Mouse (Mus musculus) intestine, embryonic 14.5 days (tissue): ENCODE results near the gene Uap1. TPM values are rescaled to one million over a fixed set of nuclear protein-coding genes. Genes with fewer than 3 reads are reported as not detected.

Experiments
- ATAC-seq: fragments of 200-750 bp; cut with Nextera tagmentation; replicated peaks from 2 replicates; pipeline ENCODE4 v1.8.0; 2017; ENCODE audit warnings: low read depth, moderate number of reproducible peaks, moderate TSS enrichment, moderate library complexity; ENCODE audit not compliant: low FRiP score, low TSS enrichment
- DNase-seq: peaks from one replicate; pipeline ENCODE4 v3.0.0-alpha.2; 2018; ENCODE audit warnings: low spot score
- H3K27ac ChIP-seq: fragments of 300-500 bp; sonication (generic); 2 replicates; pipeline ENCODE4 v1.5.1; 2014; ENCODE audit warnings: low read depth, mild to moderate bottlenecking, control low read depth
- H3K27me3 ChIP-seq: fragments of 300-500 bp; sonication (generic); replicated peaks from 2 replicates; pipeline ENCODE4 v1.6.1; 2014; ENCODE audit warnings: low read length, control low read depth; ENCODE audit not compliant: control insufficient read depth, insufficient read depth
- H3K36me3 ChIP-seq: fragments of 300-500 bp; sonication (generic); 2 replicates; pipeline ENCODE4 v1.6.1; 2014; ENCODE audit warnings: low read length, control low read depth; ENCODE audit not compliant: control insufficient read depth, insufficient read depth
- H3K4me1 ChIP-seq: fragments of 300-500 bp; sonication (generic); replicated peaks from 2 replicates; pipeline ENCODE4 v1.6.1; 2014; ENCODE audit warnings: low read length, control low read depth, mixed read lengths; ENCODE audit not compliant: control insufficient read depth, insufficient read depth
- H3K4me2 ChIP-seq: fragments of 300-500 bp; sonication (generic); 2 replicates; pipeline ENCODE4 v1.6.1; 2014; ENCODE audit warnings: low read length
- H3K4me3 ChIP-seq: fragments of 300-500 bp; sonication (generic); 2 replicates; pipeline ENCODE4 v1.5.1; 2014; ENCODE audit warnings: low read depth, low read length, control low read depth, mixed read lengths
- H3K9ac ChIP-seq: fragments of 300-500 bp; sonication (generic); 2 replicates; pipeline ENCODE4 v1.6.1; 2014; ENCODE audit warnings: mild to moderate bottlenecking, low read length
- H3K9me3 ChIP-seq: fragments of 300-500 bp; sonication (generic); 2 replicates; pipeline ENCODE4 v1.6.1; 2016; ENCODE audit warnings: low read length, control low read depth; ENCODE audit not compliant: control insufficient read depth
- WGBS: fragments of 180-500 bp; shearing (Covaris S2); extraction: QIAGEN DNeasy Blood & Tissue Kit; methylation state at CpG from one replicate; pipeline ENCODE4 v1.1.7; 2014; 5-methylcytosine and 5-hydroxymethylcytosine counted together
- polyA plus RNA-seq: library from polyadenylated mRNA; unstranded; fragments of >200 nt; fragmentation: Nextera tagmentation; extraction: Ambion mirVana; gene quantifications from 2 replicates; pipeline ENCODE4 v1.2.1, GENCODE M21; 2014

The Uap1 gene
- polyA plus RNA-seq, 1 experiment from 2014 or later = 49.0 TPM

- Histone ChIP-seq H3K36me3 (peaks cover 32% of the 10 kb centered on the region), H3K27me3 (no peaks in the 10 kb centered on the region), H3K4me3 (no peak overlapping the region), H3K4me2 (no peak overlapping the region), H3K9ac (no peak overlapping the region), H3K9me3 (no peaks in the 10 kb centered on the region), H3K4me1 (no peaks in the 10 kb centered on the region), H3K27ac (no peak overlapping the region)
- DNase-seq (no peak), ATAC-seq (no peak)
- 75% methylated on average over 3 of the region's 3 CpGs for WGBS
Measured at GRCm38 (mm10) chr1:170160397-170160938, 14.3 kb downstream of the Uap1 start.

DNA sequence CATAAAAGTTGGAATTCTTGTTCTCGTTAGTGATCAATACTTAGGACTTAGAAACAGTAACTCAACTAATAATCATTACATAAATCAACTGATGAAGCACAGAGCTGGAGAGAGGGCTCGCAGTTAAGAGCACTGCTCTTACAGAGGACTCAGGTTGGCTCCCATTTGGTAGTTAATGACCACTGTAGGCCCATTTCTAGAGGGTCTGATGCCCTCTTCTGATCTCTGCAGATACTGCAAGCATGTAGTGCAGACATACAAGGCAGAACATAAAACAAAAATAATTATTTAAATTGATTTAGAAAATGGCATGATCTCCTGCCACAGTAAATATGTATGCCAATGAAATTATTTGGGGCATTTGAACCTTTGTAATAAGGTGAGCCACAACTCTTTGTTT is 15.1 kb downstream of the Uap1 start:
- ATAC-seq (no peak), DNase-seq (no peak)
- no peak overlapping the region for H3K4me2 ChIP-seq
- H3K27ac ChIP-seq = no peak overlapping the region
- no peaks in the 10 kb centered on the region for H3K4me1 ChIP-seq
- H3K9ac ChIP-seq = no peak overlapping the region
- no peak overlapping the region for H3K4me3 ChIP-seq
- no peaks in the 10 kb centered on the region for H3K27me3 ChIP-seq
- WGBS = 87% methylated on average over 2 of the region's 2 CpGs
- H3K36me3 ChIP-seq = peaks cover 25% of the 10 kb centered on the region
- no peaks in the 10 kb centered on the region for H3K9me3 ChIP-seq

DNA sequence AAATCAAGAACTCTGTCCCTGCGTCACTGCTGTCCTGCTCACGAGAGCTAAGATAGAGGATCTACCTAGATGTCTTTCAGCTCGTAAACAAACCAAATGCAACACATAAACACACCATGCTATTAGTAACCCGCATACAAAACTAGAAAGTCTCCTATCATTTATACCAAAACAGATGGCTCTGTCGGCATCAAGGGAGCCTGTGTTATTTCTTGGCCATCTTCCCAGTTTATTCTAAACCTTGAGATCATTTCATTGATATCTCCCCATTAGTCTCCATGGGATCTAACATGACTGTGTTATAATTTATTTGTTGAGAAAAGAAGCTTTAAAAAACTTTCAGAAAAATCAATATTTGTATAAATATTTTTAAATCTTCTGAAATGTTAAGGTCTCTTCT is 19.0 kb downstream of the Uap1 start:
- Histone ChIP-seq H3K9ac (no peak overlapping the region), H3K27ac (no peak overlapping the region), H3K9me3 (no peaks in the 10 kb centered on the region), H3K4me2 (no peak overlapping the region), H3K4me3 (no peak overlapping the region), H3K4me1 (no peaks in the 10 kb centered on the region), H3K27me3 (no peaks in the 10 kb centered on the region), H3K36me3 (peaks cover 22% of the 10 kb centered on the region)
- no peak for ATAC-seq
- 51% methylated on average over 5 of the region's 5 CpGs for WGBS
- no peak for DNase-seq

DNA sequence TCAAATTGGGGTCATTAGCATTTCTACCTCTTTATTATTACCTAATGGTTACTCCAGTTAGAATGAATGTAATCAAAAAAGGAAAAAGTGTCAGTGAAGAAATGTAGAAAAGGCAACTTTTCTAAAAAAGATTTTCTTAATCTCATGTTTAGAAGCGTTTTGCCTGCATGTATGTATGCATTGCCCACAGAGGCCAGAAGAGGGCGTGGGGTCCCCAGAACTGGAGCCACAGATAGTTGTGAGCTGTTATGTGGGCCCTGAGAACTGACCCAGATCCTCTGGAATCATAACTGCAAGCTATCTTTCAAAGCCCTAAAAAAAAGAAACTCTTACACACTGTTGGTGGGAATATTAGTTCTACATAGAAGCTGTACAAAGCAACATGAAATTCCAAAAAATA is 19.5 kb downstream of the Uap1 start:
- DNase-seq (no peak), ATAC-seq (no peak)
- no peak overlapping the region for H3K27ac ChIP-seq
- 65% methylated on average over 2 of the region's 2 CpGs for WGBS
- H3K4me2 ChIP-seq = no peak overlapping the region
- no peak overlapping the region for H3K9ac ChIP-seq
- H3K4me1 ChIP-seq = no peaks in the 10 kb centered on the region
- no peaks in the 10 kb centered on the region for H3K9me3 ChIP-seq
- no peak overlapping the region for H3K4me3 ChIP-seq
- no peaks in the 10 kb centered on the region for H3K27me3 ChIP-seq
- H3K36me3 ChIP-seq = peaks cover 23% of the 10 kb centered on the region

DNA sequence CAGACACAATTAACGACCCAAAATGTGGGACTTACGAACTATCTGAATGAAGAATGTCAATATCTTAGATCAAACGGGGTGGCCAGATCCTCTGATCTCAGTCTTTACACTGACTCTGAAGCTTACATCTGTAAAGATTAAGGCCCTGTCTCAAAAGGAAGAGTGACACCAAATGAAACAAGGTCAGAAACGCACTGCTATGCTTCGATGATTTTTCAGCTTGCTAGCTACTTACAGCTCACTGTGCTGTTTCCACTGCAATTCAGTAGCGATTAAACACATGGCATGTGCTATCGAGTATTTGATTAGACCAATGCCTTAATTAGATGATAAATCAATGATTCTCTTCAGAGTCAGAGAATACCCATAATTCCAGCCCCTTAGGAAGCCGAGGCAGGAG is 20.8 kb downstream of the Uap1 start:
- Histone ChIP-seq H3K9me3 (no peaks in the 10 kb centered on the region), H3K9ac (no peak overlapping the region), H3K27me3 (no peaks in the 10 kb centered on the region), H3K4me1 (no peaks in the 10 kb centered on the region), H3K36me3 (peaks cover 36% of the 10 kb centered on the region), H3K4me3 (no peak overlapping the region), H3K27ac (no peak overlapping the region), H3K4me2 (no peak overlapping the region)
- WGBS = 91% methylated on average over 8 of the region's 8 CpGs
- ATAC-seq = no peak
- no peak for DNase-seq

DNA sequence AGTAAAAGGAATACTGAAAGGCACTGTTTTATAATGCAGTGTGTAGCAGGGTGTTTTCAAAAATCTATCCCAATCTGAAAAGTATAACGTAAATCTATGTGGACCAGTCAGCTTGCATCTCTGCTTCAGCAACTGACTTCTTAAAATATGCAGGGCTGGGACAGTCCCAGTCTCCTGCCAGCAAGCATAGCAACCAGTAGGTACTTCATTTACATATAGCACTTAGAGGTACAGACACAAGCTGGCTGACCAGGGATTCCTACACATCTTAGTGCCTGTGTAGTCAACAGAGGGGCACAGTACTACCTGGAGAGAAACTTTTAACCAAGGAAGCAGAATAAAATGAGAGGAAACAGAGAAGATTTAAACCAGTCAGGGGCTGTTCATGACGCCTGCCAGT is 22.2 kb downstream of the Uap1 start:
- no peaks in the 10 kb centered on the region for H3K4me1 ChIP-seq
- H3K27ac ChIP-seq = no peak overlapping the region
- no peak overlapping the region for H3K4me3 ChIP-seq
- no peaks in the 10 kb centered on the region for H3K9me3 ChIP-seq
- WGBS = 94% methylated on average over 2 of the region's 2 CpGs
- ATAC-seq (no peak), DNase-seq (no peak)
- H3K4me2 ChIP-seq = no peak overlapping the region
- no peak overlapping the region for H3K9ac ChIP-seq
- peaks cover 33% of the 10 kb centered on the region for H3K36me3 ChIP-seq
- H3K27me3 ChIP-seq = no peaks in the 10 kb centered on the region

- ATAC-seq = no peak
- H3K27me3 ChIP-seq = no peaks in the 10 kb centered on the region
- no peaks in the 10 kb centered on the region for H3K9me3 ChIP-seq
- H3K4me1 ChIP-seq = no peaks in the 10 kb centered on the region
- no peak for DNase-seq
- peaks cover 35% of the 10 kb centered on the region for H3K36me3 ChIP-seq
- no peak overlapping the region for H3K4me2 ChIP-seq
- no peak overlapping the region for H3K27ac ChIP-seq
- H3K9ac ChIP-seq = no peak overlapping the region
- 92% methylated on average over 6 of the region's 6 CpGs for WGBS
- no peak overlapping the region for H3K4me3 ChIP-seq
Measured at GRCm38 (mm10) chr1:170150870-170151269, 23.9 kb downstream of the Uap1 start.

DNA sequence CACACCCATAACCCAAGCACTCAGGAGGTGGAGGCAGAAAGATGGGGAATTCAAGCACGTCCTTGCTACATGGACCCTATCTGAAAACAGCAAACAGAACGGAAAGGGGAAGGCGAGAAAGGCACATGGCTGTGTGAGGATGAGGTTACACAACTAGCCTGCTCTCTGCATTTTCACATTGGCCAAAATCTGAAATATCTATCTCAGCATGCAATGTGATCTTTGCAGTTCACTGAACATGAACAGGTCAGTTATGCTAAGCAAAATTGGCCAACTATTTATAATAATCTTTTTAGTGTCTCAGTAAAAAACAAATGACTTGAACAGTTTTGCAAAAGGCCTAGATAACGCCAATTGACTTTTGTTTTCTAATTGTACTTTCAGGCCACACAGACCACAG is 25.0 kb downstream of the Uap1 start:
- no peaks in the 10 kb centered on the region for H3K4me1 ChIP-seq
- H3K9ac ChIP-seq = no peak overlapping the region
- no peaks in the 10 kb centered on the region for H3K9me3 ChIP-seq
- peaks cover 35% of the 10 kb centered on the region for H3K36me3 ChIP-seq
- no peak overlapping the region for H3K4me2 ChIP-seq
- ATAC-seq (no peak), DNase-seq (no peak)
- 90% methylated on average over 4 of the region's 4 CpGs for WGBS
- H3K4me3 ChIP-seq = no peak overlapping the region
- H3K27ac ChIP-seq = no peak overlapping the region
- no peaks in the 10 kb centered on the region for H3K27me3 ChIP-seq

DNA sequence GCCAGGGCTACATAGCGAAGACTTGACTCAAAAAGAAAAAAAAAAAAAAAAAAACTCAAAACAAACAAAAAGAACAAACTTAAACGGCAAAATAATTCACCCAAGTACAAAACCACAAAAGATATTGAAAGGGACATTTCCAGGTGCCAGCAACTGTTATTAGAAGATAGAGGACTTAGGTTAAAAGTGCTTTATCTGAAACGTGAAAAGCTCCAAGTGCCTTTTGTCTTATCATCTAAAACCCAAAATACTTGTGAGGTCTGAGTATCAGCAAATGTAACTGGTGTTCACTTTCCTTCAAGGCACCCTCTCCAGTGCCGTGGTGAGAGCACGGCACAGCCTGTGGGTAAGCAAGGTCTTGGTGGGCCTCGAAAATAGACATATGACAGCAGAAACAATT is 26.2 kb downstream of the Uap1 start:
- Histone ChIP-seq H3K9me3 (no peaks in the 10 kb centered on the region), H3K4me2 (no peak overlapping the region), H3K4me3 (no peak overlapping the region), H3K36me3 (peaks cover 33% of the 10 kb centered on the region), H3K4me1 (no peaks in the 10 kb centered on the region), H3K9ac (no peak overlapping the region), H3K27ac (no peak overlapping the region), H3K27me3 (no peaks in the 10 kb centered on the region)
- 85% methylated on average over 6 of the region's 6 CpGs for WGBS
- DNase-seq (no peak), ATAC-seq (no peak)
